Mouse (Mus musculus) frontal cortex, postnatal 36 days (tissue): Measurements from ENCODE around the gene Armc6.
A peak's percentile ranks its signal among the peaks of the same experiment; 100 is the strongest.

Source experiments
- DNase-seq, 2 experiments: peaks; one replicate each; pipeline ENCODE4 v3.0.0; 2022; ENCODE audit warnings: low spot score in 2 of 2

The Armc6 gene

DNA sequence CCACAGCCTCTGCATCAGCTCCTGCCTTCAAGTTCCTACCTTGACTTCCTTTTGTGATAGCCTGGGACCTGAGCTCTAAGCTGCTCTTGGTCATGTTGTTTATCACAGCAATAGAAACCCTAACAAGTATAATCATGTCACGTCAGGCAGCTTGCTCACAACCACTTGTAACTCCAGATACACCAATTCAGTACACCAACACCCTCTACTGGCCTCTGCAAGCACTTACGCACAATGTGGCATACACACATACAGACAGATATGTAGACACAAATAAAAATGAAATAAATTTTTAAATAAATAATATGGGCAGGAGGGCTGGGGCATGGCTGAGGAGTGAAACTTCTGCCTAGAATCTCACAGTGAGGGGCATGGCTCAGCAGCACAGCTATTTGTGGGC is 38.5 kb downstream of the Armc6 start:
- DNase-seq, result no peak

DNA sequence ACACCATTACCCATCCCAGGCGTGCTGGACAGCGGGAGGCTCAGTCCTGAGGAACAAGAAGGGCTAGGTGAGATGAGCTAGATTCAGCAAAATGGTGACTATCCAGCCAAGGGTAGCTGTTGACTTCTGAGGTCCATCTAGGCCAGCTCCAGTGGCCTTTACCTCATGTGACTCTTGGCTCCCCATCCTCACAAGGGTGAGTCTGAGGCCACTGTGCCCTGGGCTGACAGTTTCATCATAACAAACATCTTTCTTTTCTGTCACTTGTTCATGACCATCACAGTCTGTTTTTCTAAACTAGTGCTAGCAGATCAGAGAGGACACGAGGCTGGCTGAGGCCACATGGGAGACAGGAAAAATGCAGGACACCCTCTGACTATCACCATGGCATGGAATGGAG is 40.1 kb downstream of the Armc6 start:
- no peak for DNase-seq

DNA sequence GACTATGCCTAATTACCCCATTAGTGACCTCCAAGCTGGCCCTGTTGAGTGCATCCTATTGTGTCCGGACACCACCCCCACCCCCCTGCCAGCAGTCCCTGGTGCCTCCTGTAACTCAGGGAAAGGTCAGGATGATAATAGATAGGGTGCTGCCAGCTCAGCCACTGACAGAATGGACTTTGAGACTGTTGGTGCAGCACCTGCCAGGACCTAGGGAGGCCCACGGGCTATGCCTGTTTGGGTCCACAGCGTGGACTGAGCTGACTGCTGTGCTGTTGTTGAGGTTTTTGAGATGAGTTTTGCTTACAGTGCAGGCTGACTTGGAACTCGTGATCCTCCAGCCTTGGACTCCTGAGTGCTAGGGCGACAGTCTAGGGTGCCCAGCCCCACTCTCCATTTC is 41.0 kb downstream of the Armc6 start:
- DNase-seq, result no peak

DNA sequence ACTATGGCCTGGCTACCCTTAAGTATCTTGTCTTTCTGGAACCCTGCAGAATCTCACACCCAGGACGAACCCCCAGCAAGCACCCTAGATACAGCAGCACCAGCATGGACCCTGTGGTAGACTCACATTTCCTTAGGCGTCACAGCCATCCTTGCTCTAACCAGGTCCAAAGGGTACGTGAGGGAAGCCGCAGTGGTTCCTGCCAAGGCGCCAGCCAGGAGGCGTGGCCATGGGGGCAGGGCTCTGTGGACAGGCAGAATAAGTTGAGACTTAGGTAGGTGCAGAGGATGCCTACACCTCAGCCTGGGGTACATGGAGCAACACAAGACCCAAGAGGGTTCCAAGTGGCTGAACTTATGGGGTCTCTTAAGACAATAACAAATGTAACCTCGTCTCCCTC is 45.6 kb downstream of the Armc6 start:
- DNase-seq, result no peak

DNA sequence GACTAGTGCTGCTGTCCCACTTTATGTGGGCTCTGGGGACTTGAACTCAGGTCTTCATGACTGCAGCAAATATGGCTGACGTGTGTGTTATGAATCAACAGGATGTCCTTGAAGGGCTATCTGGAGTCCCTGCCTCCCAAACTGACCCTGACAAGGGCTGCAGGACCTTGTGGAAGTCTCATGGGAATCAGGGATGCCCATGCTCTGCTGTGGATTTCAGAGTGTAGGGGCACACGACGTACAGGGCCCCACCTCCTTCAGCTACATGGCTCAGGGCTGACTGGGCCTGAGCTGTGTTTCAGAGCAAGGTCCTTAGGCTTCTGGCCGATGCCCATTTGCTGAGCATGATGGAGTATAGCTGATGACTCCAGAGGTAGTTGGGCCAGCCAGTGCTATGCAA is 51.1 kb downstream of the Armc6 start:
- no peak for DNase-seq

DNA sequence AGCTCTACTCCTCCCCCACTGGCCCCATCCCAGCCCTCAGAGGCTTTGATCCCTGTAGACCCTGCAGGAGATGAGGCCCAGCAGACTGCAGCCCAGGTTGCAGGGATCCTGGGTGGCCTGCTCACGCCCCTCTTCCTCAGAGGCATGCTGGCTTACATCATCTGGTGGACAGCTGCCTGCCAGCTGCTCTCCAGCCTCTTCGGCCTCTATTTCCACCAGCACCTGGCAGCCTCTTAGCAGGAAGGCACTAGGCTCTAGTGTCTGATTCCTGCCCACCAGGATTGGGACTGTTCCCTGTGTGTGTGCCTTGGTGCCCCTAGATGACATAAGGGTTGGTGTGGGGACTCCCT is 52.4 kb downstream of the Armc6 start:
- no peak for DNase-seq

DNA sequence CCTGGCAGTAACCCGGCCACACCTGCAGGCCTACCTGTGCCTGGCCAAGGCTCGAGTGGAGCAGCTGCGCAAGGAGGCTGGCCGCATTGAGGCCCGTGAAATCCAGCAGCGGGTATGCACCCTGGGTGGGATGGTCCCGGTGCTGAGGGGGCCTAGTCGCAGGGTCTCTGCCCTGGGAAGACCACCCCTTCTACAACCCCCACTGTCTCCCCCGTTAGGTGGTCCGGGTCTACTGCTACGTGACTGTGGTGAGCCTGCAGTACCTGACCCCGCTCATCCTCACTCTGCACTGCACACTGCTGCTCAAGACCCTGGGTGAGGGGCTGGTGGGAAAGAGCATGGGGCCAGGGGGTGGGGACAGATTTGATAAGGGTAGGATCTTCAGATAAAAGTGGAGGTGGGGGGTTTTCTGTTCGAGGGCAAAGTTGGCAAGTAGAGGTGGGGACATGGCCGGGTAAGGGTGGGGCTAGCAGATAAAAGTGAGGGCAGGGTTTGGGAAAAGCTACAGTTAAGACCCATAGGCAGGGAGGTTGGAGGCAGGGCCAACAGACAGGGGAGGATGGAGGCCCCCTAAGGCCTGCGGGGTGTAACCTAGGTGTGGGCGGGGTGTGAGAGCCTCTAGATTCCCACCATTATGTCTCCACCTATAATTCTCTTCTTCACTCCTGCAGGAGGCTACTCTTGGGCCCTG is 52.9 kb downstream of the Armc6 start:
- DNase-seq, result no peak

DNA sequence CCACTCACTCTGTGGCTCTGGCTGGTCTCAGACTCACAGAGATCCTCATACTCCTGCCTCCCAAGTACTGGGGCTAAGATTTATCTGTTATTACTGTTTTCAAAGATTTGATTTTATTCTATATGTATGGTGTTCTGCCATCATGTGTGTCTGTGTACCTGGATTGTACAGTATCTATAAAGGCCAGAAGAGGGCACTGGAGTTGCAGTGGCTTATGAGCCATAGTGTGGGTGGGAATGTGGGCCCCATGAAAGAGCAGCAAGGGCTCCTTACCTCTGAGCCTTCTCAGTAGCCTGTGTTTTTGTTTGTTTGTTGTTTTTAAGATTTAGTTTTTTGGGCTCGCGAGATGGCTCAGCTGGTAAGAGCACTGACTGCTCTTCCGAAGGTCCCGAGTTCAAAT is 55.2 kb downstream of the Armc6 start:
- no peak for DNase-seq

DNA sequence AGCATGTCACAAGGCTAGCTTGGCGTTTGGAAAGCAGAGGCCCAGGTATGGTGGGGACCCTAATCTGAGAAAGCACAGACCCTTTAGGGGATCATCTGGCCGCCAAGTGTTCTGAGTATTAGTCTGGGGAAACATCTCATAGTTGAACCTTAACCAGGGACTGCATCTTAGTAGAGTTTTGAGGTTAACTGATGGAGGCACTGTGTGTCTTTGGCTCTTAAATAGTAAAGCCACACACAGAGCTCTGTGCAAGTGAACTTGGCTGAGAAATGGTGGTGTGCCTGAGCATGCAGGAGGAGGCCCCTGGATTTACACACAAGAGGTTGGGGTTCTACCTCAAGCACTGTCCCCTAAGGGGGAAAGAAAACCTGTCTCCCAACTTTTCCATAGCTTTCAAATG is 56.0 kb downstream of the Armc6 start:
- DNase-seq, result no peak

DNA sequence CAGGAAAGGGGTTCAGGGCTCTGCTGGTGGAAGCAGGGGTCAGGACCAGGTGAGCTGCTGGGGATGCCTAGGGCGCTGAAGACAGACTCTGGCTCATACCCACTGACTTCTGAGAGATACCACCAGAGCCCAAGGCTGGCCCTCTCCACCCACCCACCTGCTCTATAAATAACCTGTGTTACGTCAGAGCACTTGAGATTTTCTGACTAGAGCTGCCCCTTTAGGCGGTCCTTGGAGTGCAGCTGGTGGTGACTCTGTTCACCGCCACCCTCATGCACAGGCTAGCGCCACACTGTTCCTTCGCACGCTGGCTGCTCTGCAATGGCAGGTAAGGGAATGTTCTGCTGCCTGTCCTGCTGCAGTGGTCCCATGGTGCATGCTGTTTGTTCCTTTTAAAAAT is 60.2 kb downstream of the Armc6 start:
- peak; percentile 13 to 15 for DNase-seq

DNA sequence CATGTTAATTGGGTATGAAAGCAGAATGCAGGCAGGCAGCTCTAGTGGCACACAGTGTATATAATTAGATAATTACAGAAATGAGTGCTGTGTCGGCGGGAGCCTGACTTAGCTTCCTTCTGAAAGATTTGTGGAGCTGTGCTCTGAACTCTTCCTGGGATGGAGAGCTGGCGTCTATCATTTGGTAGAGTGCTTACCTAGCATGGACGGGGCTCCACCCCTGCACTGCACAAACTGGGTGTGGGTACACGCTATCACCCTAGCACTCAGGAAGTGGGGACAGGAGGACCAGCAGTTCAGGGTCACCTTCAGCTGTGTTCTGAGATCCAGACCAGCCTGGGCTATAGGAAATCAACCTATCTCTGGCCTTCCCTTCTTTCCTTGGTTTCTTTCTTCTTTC is 60.9 kb downstream of the Armc6 start:
- DNase-seq, result no peak

DNA sequence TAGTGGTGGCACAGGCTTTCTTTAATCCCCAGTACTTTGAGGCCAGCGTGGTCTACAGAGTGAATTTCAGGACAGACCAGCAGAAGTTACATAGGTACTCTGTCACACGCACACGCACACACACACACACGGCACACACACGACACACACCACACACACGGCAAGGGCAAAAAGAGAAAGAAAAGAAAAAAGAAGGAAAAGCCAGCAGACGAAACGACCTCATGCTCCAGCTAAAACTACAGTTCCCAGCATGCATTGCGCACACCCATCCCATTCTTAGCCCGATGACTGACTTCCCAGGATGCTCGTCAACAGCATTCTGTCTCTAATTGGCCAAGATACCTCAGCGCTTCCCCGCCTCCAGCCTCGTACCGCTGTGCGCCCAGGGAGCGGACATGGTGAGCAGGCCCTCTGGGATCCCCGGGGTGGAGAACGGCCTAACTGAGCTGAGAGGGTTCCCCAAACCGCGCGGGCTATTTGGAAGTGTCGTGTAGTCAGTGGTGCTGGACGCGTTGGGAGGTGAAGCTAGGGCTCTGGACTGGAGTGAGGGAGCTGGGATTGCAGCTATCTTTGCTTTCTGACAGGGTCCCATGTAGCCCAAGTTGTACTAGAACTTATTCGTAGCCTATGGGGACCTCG is 62.1 kb downstream of the Armc6 start, which contains the start of gene Tmem161a:
Tmem161a (plus strand) TSS at position 314 of the 639 bp plus-strand sequence.
- peak; percentile 88 to 95 for DNase-seq

DNA sequence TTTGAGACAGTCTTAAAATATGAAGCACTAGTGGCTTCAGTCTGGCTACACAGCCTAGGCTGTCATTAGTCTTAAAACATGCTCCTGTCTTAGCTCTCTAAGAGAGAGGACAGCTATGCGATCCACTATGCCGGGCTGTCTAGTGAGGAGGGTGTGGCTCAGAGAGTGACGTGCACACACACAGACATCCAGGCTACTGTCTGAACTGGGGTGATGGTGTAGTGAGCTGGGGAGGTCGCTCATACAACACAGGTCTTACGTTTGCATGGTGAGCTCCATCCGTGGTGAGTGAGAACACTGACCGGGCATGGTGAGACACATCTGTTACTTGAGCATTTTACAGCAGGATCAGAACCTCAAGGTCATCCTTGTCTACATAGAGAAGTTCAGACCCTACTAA is 63.0 kb downstream of the Armc6 start:
- DNase-seq, result no peak

DNA sequence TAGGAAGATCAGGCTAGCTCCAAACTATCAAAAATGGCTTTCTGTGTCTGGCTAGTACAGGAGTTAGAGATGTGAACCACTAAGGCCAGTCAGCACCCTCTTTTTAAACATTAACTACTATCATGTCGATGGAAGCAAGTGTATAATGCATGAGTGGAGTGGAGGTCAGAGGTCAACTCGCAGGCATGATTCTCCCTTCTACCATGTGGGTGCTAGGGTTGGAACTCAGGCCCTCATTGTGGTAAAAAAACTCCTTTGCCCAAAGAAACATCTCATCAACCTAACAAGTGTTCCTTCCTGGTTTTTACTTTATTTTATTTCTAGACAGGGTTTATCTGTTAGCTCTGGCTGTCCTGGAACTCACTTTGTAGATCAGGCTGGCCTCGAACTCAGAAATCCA is 63.5 kb downstream of the Armc6 start:
- DNase-seq, result no peak
